Mouse (Mus musculus) splenic B cell, adult 2 months (primary cell): Measurements from ENCODE around the gene Tas1r1.

Experiments used
- DNase-seq: peaks from one replicate; pipeline ENCODE4 v3.0.0-alpha.2; 2011; ENCODE audit warnings: low read depth, low spot score
- H3K27me3 ChIP-seq: 2 replicates; pipeline ENCODE4 v1.6.1; 2012; ENCODE audit warnings: mild to moderate bottlenecking, low read length, moderate library complexity, mixed read lengths; ENCODE audit not compliant: control insufficient read depth, poor library complexity, insufficient read depth, severe bottlenecking
- H3K36me3 ChIP-seq: 2 replicates; pipeline ENCODE4 v1.6.1; 2012; ENCODE audit warnings: mild to moderate bottlenecking, low read length, moderate library complexity, mixed read lengths; ENCODE audit not compliant: control insufficient read depth, poor library complexity, insufficient read depth, severe bottlenecking

The Tas1r1 gene

DNA sequence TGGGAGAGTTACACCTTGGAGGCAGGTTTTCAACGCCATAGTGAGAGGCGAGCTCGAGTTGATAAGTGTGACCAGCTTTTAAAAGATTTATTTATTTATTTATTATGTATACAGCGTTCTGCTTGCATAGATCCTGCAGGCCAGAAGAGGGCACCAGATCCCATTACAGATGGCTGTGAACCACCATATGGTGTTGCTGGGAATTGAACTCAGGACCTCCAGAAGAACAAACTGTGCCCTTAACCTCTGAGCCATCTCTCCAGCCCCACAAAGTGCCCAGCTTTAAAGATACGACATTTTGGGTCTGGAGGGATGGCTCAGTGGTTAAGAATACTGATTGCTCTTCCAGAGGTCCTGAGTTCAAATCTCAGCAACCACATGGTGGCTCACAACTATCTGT lies 9.3 kb downstream of the Tas1r1 start:
- peak; percentile 54 for DNase-seq
- Histone ChIP-seq H3K36me3 (no peaks in the 10 kb centered on the region), H3K27me3 (no peaks in the 10 kb centered on the region)

GRCm38 (mm10) chr4:152028456-152028855 lies 9.9 kb downstream of the Tas1r1 start:
- Histone ChIP-seq H3K27me3 (no peaks in the 10 kb centered on the region), H3K36me3 (no peaks in the 10 kb centered on the region)
- no peak for DNase-seq

- DNase-seq = peak; percentile 95
- Histone ChIP-seq H3K36me3 (no peaks in the 10 kb centered on the region; the same call in 1 of the 2 replicates), H3K27me3 (no peaks in the 10 kb centered on the region)
These were observed 10.8 kb downstream of the Tas1r1 start, which contains the start of gene Zbtb48 for GRCm38 (mm10) chr4:152027524-152027923. Zbtb48 (minus strand) TSS chr4:152027671.

GRCm38 (mm10) chr4:152026751-152027508 lies 11.4 kb downstream of the Tas1r1 start:
- Histone ChIP-seq H3K36me3 (no peaks in the 10 kb centered on the region; the same call in 1 of the 2 replicates), H3K27me3 (no peaks in the 10 kb centered on the region)
- no peak for DNase-seq

DNA sequence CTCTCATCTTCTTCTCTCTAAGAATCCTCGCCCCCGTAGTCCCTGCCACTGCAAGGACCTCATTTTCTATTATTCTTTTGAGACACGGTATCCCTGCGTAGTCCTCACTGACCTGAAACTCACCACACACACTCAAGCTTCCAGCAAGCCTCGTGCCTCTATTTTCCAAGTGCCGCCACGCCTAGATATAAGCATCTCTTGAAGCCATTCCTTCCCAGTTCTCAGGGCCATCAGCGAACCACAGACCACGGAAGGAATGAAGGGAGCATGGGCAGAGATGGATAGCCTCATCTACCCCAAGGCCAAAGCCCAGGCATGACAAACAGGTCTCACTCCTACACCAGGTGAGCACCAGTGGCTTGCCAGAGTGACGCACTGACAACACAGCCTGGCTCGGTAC lies 13.8 kb downstream of the Tas1r1 start:
- H3K27me3 ChIP-seq = no peaks in the 10 kb centered on the region
- H3K36me3 ChIP-seq = no peaks in the 10 kb centered on the region; the same call in 1 of the 2 replicates
- no peak for DNase-seq

DNA sequence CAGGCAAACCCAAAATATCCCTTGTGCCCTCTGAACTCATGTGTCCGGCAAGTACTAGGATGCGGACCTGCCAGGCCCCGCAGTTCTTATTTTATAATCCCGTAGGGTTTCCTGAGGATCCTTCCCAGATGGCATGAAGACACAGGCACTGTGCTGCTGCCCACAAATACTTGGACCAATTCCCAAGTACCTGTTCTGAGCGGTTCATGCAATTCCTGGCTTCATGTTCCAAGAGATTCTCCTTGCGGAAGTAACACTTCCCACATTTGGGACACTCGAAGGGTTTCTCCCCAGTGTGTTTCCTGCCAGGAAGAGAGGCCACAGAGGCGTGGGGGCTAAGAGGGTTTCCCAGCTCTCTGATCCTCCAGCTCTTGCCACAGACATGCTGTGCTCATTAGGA lies 15.9 kb downstream of the Tas1r1 start:
- no peak for DNase-seq
- Histone ChIP-seq H3K27me3 (no peaks in the 10 kb centered on the region), H3K36me3 (no peaks in the 10 kb centered on the region; the same call in none of the 2 replicates)

- H3K36me3 ChIP-seq = no peaks in the 10 kb centered on the region; the same call in none of the 2 replicates
- DNase-seq = no peak
These were observed 16.7 kb downstream of the Tas1r1 start for GRCm38 (mm10) chr4:152021568-152022097.

DNA sequence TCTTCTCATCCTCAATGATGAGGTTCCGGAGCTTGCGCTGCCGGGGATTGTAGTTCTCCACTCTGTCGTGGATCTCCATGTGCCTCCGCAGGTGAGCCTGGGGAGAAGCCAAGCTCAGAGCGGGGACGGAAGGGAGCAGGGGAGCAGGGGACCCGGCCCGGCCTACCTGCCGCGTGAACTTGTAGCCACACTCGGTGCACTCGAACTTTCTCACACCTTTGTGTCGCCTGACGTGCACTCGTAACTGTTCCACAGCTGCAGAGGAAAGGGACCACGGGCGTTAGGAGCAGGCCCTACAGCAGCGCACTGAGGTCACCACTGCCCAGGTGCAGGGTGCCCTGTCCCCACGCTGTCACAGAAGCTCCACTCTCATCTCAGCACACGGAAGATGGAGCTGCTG lies 18.3 kb downstream of the Tas1r1 start:
- Histone ChIP-seq H3K27me3 (no peaks in the 10 kb centered on the region), H3K36me3 (no peaks in the 10 kb centered on the region; the same call in none of the 2 replicates)
- DNase-seq = no peak

More at GRCm38 (mm10) chr4:152021568-152022097, 16.7 kb downstream of the Tas1r1 start:
- no peaks in the 10 kb centered on the region for H3K27me3 ChIP-seq

DNA sequence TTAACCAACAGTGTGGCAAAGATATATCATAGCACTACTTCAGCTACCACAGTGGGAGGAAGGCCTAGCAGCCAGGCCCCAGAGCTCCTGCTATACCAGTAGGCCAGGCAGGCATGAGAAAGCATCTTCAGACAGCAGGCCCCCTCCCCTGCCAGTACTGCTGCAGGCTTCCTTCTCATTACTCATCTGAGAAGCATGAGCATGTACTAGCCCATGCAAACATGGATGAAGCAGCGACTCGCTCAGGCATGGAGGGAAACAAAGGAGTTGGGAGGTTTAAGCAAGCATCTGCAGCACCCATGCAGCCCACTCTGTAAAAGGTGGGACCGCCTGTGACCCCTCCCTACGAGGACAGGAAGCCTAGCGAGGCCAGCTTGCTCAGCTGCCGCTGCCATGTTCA lies 19.3 kb downstream of the Tas1r1 start:
- no peaks in the 10 kb centered on the region for H3K27me3 ChIP-seq
- no peak for DNase-seq
- peaks cover 2% of the 10 kb centered on the region for H3K36me3 ChIP-seq

- DNase-seq = no peak
- Histone ChIP-seq H3K27me3 (no peaks in the 10 kb centered on the region), H3K36me3 (peaks cover 2% of the 10 kb centered on the region)
These were observed 25.1 kb downstream of the Tas1r1 start for GRCm38 (mm10) chr4:152013036-152013813.

GRCm38 (mm10) chr4:152012109-152012508 lies 26.3 kb downstream of the Tas1r1 start:
- no peak for DNase-seq
- Histone ChIP-seq H3K27me3 (no peaks in the 10 kb centered on the region), H3K36me3 (peaks cover 2% of the 10 kb centered on the region)

DNA sequence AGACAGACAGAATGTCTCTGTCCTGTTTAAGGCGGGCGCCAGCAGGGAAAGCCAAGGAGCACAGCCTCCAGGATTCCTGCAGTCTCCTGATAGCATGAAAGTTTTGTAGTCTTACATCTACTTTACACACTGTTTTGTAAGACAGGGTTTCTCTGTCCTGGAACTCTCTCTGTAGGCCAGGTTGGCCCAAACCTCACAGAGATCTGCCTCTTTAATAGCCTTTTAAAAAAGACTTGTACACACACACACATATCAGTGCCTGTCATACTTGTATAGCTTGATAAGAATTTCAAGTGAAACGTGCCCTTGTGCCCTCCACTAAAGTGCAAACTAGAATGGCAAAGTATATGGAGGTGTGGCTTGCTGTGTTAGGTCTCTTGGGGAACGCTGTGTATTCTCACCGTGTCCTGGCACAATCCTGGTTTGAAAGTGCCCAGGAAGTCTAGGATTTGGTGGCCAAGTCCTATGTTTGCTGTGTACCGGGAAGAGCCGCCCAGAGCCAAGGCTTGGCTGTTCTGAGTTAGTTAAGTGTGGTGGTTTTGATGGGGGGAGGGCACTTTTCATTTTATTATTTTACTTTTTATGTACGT lies 27.1 kb downstream of the Tas1r1 start:
- Histone ChIP-seq H3K27me3 (no peaks in the 10 kb centered on the region), H3K36me3 (peaks cover 2% of the 10 kb centered on the region)
- no peak for DNase-seq

- no peak for DNase-seq
- Histone ChIP-seq H3K36me3 (peaks cover 2% of the 10 kb centered on the region), H3K27me3 (no peaks in the 10 kb centered on the region)
These were observed 27.6 kb downstream of the Tas1r1 start for GRCm38 (mm10) chr4:152010707-152011134.

- no peaks in the 10 kb centered on the region for H3K27me3 ChIP-seq
- peaks cover 2% of the 10 kb centered on the region for H3K36me3 ChIP-seq
- peak; percentile 49 for DNase-seq
These were observed 28.2 kb downstream of the Tas1r1 start for GRCm38 (mm10) chr4:152010091-152010706.
